Mouse (Mus musculus): ENCODE results near the gene H2-DMb2.

- no peak for TF ChIP-seq POLR2A (IDR thresholded peaks at IDR 0.05; ENCODE audit: insufficient read depth, low read depth, low read length)
- TF ChIP-seq CTCF (IDR thresholded peaks at IDR 0.05; ENCODE audit: insufficient read depth, low read depth, low read length): no peak
Measured at GRCm38 (mm10) chr17:34139416-34139815, 3.7 kb upstream of the H2-DMb2 start.

Measured in olfactory bulb, adult 2 months (tissue).